Mouse (Mus musculus) midbrain, postnatal 0 days (tissue): ENCODE data around the gene Narfl. TPM values are rescaled to one million over a fixed set of nuclear protein-coding genes. Genes with fewer than 3 reads are reported as not detected.

Source experiments
- ATAC-seq: fragments of 200-750 bp; cut with Nextera tagmentation; 2 replicates; pipeline ENCODE4 v1.8.0; 2017; ENCODE audit warnings: moderate number of reproducible peaks, mild to moderate bottlenecking, moderate TSS enrichment, moderate library complexity; ENCODE audit not compliant: low FRiP score
- DNase-seq: peaks from one replicate; pipeline ENCODE4 v3.0.0-alpha.2; 2015; ENCODE audit warnings: low spot score
- H3K27ac ChIP-seq: fragments of 300-500 bp; sonication (generic); 2 replicates; pipeline ENCODE4 v1.5.1; 2014; ENCODE audit warnings: low read depth, mild to moderate bottlenecking, low read length, mixed read lengths
- H3K27me3 ChIP-seq: fragments of 300-500 bp; sonication (generic); 2 replicates; pipeline ENCODE4 v1.6.1; 2014; ENCODE audit warnings: low read length, control low read depth, mixed read lengths; ENCODE audit not compliant: insufficient read depth
- H3K36me3 ChIP-seq: fragments of 300-500 bp; sonication (generic); 2 replicates; pipeline ENCODE4 v1.6.1; 2014; ENCODE audit warnings: low read length, control low read depth, mixed read lengths; ENCODE audit not compliant: insufficient read depth
- H3K4me1 ChIP-seq: fragments of 300-500 bp; sonication (generic); 2 replicates; pipeline ENCODE4 v1.6.1; 2014; ENCODE audit warnings: mild to moderate bottlenecking, control low read depth, antibody characterized with exemption, low read length, mixed read lengths; ENCODE audit not compliant: insufficient read depth
- H3K4me2 ChIP-seq: fragments of 300-500 bp; sonication (generic); 2 replicates; pipeline ENCODE4 v1.6.1; 2014; ENCODE audit warnings: low read depth, mild to moderate bottlenecking, low read length, mixed read lengths; ENCODE audit not compliant: poor library complexity, severe bottlenecking
- H3K4me3 ChIP-seq: fragments of 300-500 bp; sonication (generic); 2 replicates; pipeline ENCODE4 v1.5.1; 2014; ENCODE audit warnings: low read depth, mild to moderate bottlenecking, low read length, moderate library complexity
- H3K9ac ChIP-seq: fragments of 300-500 bp; sonication (generic); replicated peaks from 2 replicates; pipeline ENCODE4 v1.6.1; 2014; ENCODE audit warnings: mild to moderate bottlenecking, low read length, moderate library complexity, mixed read lengths; ENCODE audit not compliant: poor library complexity, severe bottlenecking
- H3K9me3 ChIP-seq: fragments of 300-500 bp; sonication (generic); 2 replicates; pipeline ENCODE4 v1.6.1; 2016; ENCODE audit warnings: low read length, control low read depth
- CTCF ChIP-seq: IDR thresholded peaks from 2 replicates; pipeline ENCODE4 v1.5.1; 2016; ENCODE audit warnings: antibody characterized with exemption, mild to moderate bottlenecking
- WGBS: fragments of 180-500 bp; shearing (Covaris S2); extraction: QIAGEN DNeasy Blood & Tissue Kit; methylation state at CpG from one replicate; pipeline ENCODE4 v1.1.7; 2014; 5-methylcytosine and 5-hydroxymethylcytosine counted together
- polyA plus RNA-seq: library from polyadenylated mRNA; unstranded; fragments of >200 nt; fragmentation: Nextera tagmentation; extraction: Ambion mirVana; gene quantifications from 2 replicates; pipeline ENCODE4 v1.2.1, GENCODE M21; 2015
- total RNA-seq: library from RNA; depleted of rRNA; stranded (reverse); fragments of >200 nt; gene quantifications from 2 replicates; pipeline ENCODE4 v1.2.3, GENCODE M21; 2014

The Narfl gene
- total and polyA plus RNA-seq, 2 experiments from 2014 or later, result 25.1 to 27.3 TPM

- no peak for DNase-seq
- H3K36me3 ChIP-seq, result no peaks in the 10 kb centered on the region
- H3K4me1 ChIP-seq, result no peaks in the 10 kb centered on the region; the same call in 1 of the 2 replicates
- no peak overlapping the region for H3K27ac ChIP-seq
- no peak for TF ChIP-seq CTCF
- no peak overlapping the region for H3K4me3 ChIP-seq
- no peaks in the 10 kb centered on the region for H3K27me3 ChIP-seq
- no peak overlapping the region for H3K9ac ChIP-seq
- no peak overlapping the region for H3K4me2 ChIP-seq
- no peaks in the 10 kb centered on the region for H3K9me3 ChIP-seq
- 94% methylated on average over 4 of the region's 4 CpGs for WGBS
- ATAC-seq, result no peak
Observed at GRCm38 (mm10) chr17:25748238-25748637, 25.3 kb upstream of the Narfl start.

- TF ChIP-seq CTCF, result no peak
- 82% methylated on average over 6 of the region's 6 CpGs for WGBS
Observed at GRCm38 (mm10) chr17:25749314-25749713, 24.3 kb upstream of the Narfl start.

GRCm38 (mm10) chr17:25751446-25751845 lies 22.1 kb upstream of the Narfl start:
- WGBS, result 65% methylated on average over 5 of the region's 5 CpGs
- DNase-seq (peak; percentile 9), ATAC-seq (no peak)
- Histone ChIP-seq H3K9ac (no peak overlapping the region), H3K4me3 (no peak overlapping the region), H3K4me2 (no peak overlapping the region), H3K4me1 (no peaks in the 10 kb centered on the region; the same call in 1 of the 2 replicates), H3K9me3 (no peaks in the 10 kb centered on the region), H3K27me3 (no peaks in the 10 kb centered on the region), H3K36me3 (no peaks in the 10 kb centered on the region), H3K27ac (no peak overlapping the region)
- no peak for TF ChIP-seq CTCF

More at GRCm38 (mm10) chr17:25749314-25749713, 24.3 kb upstream of the Narfl start:
- Histone ChIP-seq H3K4me2 (no peak overlapping the region), H3K9me3 (no peaks in the 10 kb centered on the region), H3K27me3 (no peaks in the 10 kb centered on the region), H3K4me3 (no peak overlapping the region), H3K9ac (no peak overlapping the region), H3K27ac (no peak overlapping the region), H3K36me3 (no peaks in the 10 kb centered on the region), H3K4me1 (no peaks in the 10 kb centered on the region; the same call in 1 of the 2 replicates)
- ATAC-seq (no peak), DNase-seq (no peak)

- 87% methylated on average over 9 of the region's 9 CpGs for WGBS
- TF ChIP-seq CTCF, result no peak
- no peaks in the 10 kb centered on the region; the same call in 1 of the 2 replicates for H3K4me1 ChIP-seq
- no peak within 1 kb of the TSS for H3K4me3 ChIP-seq
- H3K36me3 ChIP-seq, result no peaks in the 10 kb centered on the region
- no peak for ATAC-seq
- H3K27ac ChIP-seq, result no peak within 1 kb of the TSS
- DNase-seq, result no peak
- H3K27me3 ChIP-seq, result no peaks in the 10 kb centered on the region
- H3K9ac ChIP-seq, result no peak within 1 kb of the TSS
- H3K4me2 ChIP-seq, result no peak within 1 kb of the TSS
- no peaks in the 10 kb centered on the region for H3K9me3 ChIP-seq
Observed at GRCm38 (mm10) chr17:25754241-25754640, 19.3 kb upstream of the Narfl start, which contains the start of gene Msln. TSS of gene Msln (minus strand) at chr17:25754378.

- no peaks in the 10 kb centered on the region for H3K9me3 ChIP-seq
- no peak for DNase-seq
- WGBS, result 83% methylated on average over 4 of the region's 4 CpGs
Observed at GRCm38 (mm10) chr17:25755086-25755485, 18.5 kb upstream of the Narfl start.

GRCm38 (mm10) chr17:25755627-25756377 lies 17.8 kb upstream of the Narfl start:
- H3K4me1 ChIP-seq, result no peaks in the 10 kb centered on the region; the same call in 1 of the 2 replicates
- H3K27ac ChIP-seq, result no peak overlapping the region
- H3K4me3 ChIP-seq, result no peak overlapping the region
- 68% methylated on average over 4 of the region's 4 CpGs for WGBS
- DNase-seq, result no peak
- H3K36me3 ChIP-seq, result no peaks in the 10 kb centered on the region
- H3K27me3 ChIP-seq, result no peaks in the 10 kb centered on the region
- TF ChIP-seq CTCF, result no peak
- H3K9ac ChIP-seq, result no peak overlapping the region
- no peak for ATAC-seq
- no peaks in the 10 kb centered on the region for H3K9me3 ChIP-seq
- no peak overlapping the region for H3K4me2 ChIP-seq

More at GRCm38 (mm10) chr17:25755086-25755485, 18.5 kb upstream of the Narfl start:
- no peak overlapping the region for H3K9ac ChIP-seq
- no peak overlapping the region for H3K4me3 ChIP-seq
- no peaks in the 10 kb centered on the region for H3K36me3 ChIP-seq
- no peaks in the 10 kb centered on the region; the same call in 1 of the 2 replicates for H3K4me1 ChIP-seq
- H3K27me3 ChIP-seq, result no peaks in the 10 kb centered on the region
- ATAC-seq, result no peak
- no peak overlapping the region for H3K4me2 ChIP-seq
- H3K27ac ChIP-seq, result no peak overlapping the region
- no peak for TF ChIP-seq CTCF
